Mouse (Mus musculus) ovary, adult 18-20 months (tissue): ENCODE data around the gene Gse1.

Source experiments
- DNase-seq: peaks from one replicate; pipeline ENCODE4 v3.0.0; 2022; ENCODE audit warnings: low spot score, mixed read lengths

Gene Gse1

DNA sequence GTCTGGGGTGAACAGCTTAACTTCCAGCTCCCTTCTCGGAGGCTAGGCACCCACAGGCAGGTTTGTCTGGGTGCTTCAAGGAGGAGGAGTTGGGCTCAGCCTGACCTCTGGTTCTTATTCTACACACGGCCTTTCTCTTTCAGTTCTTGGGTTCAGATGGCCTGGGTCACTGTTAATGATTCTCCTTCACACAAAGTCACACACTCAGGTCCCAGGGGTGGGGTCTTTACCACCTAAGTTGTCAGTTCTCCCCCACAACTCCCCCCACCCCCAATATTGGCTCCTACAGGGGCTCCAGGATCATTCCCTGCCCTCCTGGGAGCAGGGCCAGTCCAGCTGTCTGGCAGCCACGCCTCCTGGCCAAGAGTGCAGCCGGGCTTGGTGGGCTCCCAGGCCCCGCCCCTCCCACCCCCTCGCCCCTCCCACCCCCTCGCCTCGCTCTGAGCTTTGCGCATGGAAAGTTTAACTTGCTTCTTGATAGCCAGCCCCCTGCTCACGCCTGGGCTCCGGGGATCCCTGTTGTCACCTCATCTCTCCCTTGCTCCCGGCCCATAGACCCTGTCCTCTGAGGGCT, 288.0 kb downstream of the Gse1 start:
- no peak for DNase-seq

GRCm38 (mm10) chr8:120517666-120518410, 289.6 kb downstream of the Gse1 start:
- no peak for DNase-seq

DNA sequence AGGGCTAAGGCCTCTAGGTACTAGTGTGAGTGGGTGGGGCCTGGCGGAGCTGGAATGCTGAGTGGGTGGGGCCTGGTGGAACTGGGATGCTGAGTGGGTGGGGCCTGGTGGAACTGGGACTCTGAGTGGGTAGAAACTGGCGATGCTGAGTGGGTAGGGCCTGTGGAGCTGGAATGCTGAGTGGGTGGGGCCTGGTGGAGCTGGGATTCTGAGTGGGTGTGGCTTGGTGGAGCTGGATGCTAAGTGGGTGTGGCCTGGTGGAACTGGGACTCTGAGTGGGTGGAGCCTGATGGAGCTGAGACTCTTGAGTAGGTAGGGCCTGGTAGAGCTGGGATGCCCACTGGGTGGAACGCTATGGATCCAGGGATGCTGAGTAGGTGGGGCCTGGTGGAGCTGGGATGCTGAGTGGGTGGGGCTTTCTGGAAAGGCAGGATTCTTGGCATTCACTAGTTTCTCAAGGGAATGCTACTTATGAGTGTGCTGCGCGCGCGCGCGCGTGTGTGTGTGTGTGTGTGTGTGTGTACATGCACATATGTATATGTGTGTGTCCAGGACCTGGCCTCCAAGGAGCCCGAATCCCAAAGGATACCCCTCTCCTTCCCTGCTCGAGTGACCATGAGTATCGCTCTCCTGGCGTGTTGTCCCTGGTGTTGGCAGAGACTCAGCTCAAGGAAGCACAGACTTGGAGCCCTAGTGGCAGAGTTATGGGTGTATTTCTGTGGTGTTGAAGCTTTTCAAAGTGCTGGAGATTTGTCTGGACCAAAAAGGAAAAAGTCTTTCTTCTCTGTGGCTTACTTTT, 290.7 kb downstream of the Gse1 start:
- DNase-seq, result no peak

DNA sequence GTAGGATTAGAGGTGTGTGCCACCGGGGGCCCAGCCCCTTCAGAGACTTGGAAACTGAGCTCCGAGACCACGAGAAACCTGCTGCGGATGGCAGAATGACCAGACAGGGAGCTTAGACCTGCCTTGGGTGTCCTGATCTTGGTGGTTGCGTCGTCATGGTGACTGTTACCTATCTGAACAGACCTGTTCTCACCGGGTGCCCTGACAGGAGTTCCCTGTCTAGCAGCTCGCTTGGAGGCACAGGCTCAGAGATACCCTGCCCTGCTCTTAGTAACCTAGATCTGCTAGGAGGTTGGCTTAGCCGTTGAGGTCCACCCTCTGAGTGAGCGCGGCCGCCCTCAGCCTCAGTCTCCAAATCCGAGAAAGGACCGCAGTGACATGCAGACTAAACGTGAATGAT, 292.0 kb downstream of the Gse1 start:
- no peak for DNase-seq

DNA sequence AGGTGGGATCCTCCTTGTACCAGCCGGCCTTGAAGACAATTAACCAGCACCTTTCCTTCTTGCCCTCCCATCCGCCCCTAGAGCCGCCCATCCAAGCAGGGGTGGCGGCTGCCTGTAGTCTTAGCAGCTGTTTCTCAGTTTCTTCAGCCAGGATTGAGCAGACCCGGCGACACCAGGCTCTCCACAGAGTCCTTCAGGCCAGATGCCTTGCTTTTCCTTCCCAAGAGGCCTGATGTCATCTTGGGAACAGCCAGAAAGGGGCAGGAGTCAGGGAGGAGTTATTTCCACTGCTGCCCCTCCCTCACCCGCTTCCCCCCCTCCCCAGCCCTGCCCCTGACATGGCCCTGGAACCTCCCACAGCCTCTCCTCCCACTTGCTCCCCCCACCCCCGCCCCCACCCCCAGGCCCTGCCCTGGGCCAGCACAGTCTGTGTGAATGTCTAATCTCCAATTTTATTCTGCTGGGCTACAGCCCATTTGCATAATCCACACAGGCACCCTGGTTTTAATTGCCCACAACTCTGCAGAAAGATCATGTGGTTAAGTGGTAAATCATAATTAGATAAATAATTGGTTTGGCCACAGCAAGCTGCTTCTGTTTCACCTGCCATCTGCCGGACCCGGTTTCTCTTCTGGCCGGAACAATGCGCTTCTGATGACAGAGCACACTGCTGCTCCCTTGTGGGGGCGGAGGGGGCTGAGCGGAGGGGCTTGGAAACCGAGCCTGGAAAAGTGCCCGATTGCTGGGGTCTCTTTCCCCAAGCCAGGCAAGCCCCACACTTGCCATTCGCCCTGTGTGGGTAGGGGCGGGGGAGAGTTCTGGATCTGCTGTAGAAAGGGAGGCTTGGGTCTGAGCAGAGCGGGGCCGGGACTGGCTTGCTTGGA, 292.7 kb downstream of the Gse1 start:
- DNase-seq, result no peak

DNA sequence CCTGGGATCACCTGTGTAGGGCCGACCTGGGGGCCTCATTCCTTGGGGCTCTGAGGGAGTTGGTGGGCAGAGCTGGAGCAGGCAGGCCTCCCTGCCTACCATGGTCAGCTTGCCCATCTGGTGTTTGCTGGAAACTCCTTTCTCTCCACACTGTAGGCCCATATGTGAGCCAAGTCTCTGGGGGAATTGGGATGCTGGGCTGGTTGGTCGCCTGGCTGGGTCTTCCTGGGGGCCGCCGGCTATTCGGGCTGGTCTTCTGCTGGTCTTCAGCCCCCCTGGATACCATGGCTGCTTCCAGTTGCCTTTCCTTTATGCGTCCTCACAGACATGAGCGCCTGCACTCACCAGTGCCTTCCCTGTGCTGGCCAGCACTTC, 293.3 kb downstream of the Gse1 start:
- DNase-seq, result no peak

- DNase-seq, result no peak
Measured at GRCm38 (mm10) chr8:120523641-120524040, 295.4 kb downstream of the Gse1 start.

DNA sequence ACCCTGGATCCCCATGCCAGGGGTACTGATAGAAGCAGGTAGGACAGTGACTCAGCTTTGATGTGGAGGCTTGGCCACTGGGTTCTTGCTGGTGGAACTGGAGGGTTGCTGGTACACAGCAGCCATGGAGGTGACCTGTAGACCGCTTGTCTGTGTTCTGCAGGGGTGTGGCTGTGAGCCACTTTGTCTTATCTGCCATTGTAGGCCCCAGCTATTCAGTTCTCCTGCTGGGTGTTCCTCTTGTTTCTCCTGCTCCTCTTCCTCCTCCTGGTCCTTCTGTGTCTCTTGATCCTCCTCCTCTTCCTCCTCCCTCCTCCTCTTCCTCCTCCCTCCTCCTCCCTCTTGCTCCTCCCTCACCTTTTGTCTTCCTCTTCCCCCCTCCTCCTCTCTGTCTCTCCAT, 296.9 kb downstream of the Gse1 start:
- no peak for DNase-seq

DNA sequence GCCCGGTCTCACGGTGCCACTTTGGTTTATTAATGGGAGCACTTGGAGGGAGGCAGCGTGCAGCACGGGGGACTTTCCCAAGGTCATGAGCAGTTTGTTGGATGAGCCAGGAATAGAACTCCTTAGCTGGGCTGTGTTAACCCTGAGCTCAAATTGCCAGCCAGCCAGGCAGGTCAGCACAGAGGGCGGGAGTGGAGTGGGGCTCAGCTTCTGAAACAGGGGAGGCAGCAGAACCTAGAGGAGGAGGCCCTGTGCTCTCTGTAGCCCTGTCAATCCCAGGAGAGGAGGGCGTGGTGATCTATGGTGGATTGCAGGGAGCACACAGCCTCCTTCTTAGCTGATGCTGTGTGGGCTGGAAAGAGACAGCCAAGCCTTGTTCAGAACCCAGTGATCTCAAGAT, 297.6 kb downstream of the Gse1 start:
- no peak for DNase-seq

GRCm38 (mm10) chr8:120526577-120526976, 298.3 kb downstream of the Gse1 start:
- no peak for DNase-seq

DNA sequence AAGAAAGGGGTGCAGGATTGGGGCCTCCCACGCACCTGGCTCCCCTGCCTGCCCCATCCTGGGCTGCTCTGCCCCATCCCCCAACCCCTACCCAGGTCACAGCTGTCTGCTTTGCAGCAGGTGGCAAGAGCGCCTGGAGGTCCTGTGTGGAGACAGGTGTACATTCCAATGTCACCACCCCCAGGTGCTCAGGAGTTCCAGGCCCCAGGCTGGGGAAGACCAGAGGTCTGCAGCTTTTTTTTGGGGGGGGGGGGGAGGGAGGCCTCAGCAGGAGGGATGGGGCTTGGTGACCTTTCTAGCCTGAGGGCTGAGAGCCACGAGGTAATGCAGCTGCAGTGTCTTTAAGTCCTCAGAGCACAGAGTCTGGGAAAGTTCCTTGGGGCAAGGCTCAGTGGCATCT, 300.1 kb downstream of the Gse1 start:
- DNase-seq, result no peak

DNA sequence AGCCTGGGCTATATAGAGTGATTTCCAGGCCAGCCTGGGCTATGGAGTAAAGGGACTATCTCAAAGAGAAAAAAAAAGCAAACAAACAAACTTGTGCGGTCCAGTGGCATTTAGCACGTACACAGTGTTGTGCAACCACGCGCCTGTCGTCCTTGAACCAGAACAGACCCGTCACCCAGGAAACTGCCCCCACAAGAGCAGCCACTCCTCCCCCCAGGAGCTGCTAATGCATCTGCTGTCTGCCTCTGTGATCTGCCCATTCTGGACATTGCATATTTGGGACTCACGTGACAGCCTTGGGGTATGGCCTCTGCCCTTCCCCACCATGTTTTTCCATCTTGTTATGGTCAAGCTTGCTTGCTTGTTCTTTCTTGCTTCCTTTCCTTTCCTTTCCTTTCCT, 301.0 kb downstream of the Gse1 start:
- no peak for DNase-seq

- DNase-seq, result no peak
Measured at GRCm38 (mm10) chr8:120530954-120531656, 302.8 kb downstream of the Gse1 start.

DNA sequence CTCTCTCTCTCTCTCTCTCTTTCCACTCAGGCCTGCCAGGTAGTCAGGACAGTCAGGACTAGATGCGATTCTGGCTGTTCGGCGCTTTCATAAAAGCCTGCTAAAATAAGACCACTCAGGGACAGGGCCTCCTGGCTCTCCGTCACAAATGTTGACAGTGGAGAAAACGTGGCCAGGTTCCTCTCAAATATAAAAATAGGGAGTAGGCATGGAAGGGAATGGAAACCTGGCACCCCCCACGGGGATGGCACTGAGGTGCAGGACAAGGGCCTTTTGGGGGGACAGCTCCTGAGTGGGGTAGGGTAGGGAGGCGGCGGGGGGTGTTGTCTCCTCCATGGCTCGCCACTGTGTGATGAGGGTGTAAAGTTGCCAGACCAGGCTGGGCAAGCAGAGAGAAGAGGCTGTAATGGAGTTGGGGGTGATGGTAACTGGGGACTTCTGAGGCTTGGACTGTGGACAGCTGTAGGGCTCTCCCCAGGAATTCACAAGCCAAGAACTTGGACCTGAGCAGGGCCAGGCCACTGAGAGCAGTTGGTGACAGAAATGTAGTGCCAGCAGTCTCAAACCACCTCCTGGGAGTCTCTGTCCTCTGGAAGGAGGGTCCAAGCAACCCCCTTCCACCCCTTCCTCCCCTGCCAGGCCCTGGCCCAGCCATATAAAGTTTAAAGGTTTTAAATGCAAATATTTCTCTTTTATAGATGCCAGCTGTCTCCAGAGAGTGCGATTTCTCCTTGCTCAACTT, 303.7 kb downstream of the Gse1 start:
- no peak for DNase-seq

GRCm38 (mm10) chr8:120532517-120533215, 304.4 kb downstream of the Gse1 start:
- no peak for DNase-seq

- DNase-seq, result no peak
Measured at GRCm38 (mm10) chr8:120533380-120533779, 305.1 kb downstream of the Gse1 start.

DNA sequence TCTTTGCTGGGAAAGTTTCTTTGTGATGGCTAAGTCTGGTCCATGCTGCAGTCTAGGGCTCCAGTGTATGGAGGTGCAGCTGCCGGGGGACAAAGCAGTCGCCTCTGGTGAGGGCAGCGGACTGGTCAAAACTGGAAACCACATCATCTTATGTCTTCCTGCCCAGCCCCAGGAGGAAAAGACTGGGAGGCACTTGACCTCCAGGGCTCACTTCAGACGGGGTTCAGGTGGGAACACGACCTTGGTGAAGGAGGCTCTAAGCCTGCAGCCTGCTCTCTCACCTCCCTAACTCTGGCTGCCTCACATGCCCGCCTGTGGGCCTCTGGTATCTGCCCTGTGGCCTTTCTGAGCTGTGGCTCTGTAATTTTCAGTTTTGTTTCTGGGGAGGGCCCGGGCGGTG, 305.8 kb downstream of the Gse1 start:
- no peak for DNase-seq

GRCm38 (mm10) chr8:120534504-120535368, 306.5 kb downstream of the Gse1 start:
- peak; percentile 67 for DNase-seq
